Comparison of ENCODE assay signal across 18 mouse cellular contexts in the genomic region with DNA sequence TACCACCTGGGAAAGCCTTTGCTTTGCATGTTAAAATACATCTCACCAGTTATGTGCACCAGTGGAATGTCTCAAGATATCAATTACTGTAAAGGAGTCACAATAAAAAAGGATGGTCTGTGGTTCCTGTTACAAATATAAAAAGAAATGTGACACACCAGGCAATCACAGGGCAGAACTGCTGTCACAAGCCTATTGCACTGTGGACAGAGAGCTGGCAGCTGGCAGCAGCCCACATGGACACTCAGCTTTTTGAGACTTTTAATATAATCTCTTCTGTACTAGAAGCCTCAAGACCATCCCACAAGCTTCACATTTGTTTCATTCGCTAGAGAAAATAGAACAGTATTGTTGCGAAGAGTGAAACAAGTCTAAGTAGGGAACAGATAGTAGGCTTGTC.
DNase-seq lines count a peak whose midpoint lies in the region; ATAC-seq and TF ChIP-seq lines count a peak whose summit lies in the region.
"Had no signal": no experiment of that assay in that cellular context is flagged by ENCODE, and none has a peak within 500 bp of the region (broad histone marks: within the 10 kb centered on the region; RNA-seq: fewer than 3 reads in every experiment).

No protein-coding gene starts in this region.

- DNase-seq in kidney, postnatal 0 days (ENCODE audit: low spot score), result peak; percentile 32
- DNase-seq in kidney, adult 8-10 months, result no peak
- DNase-seq in brain, adult 2 months (ENCODE audit: low read depth, low spot score), result peak; percentile 3
- no peak for DNase-seq in layer of hippocampus, postnatal 36 days
- DNase-seq: adrenal gland, adult 2 months; adrenal gland, postnatal 10 days; adrenal gland, postnatal 25 days; cerebellum, adult 11-12 months; cerebellum, adult 2 months; cerebellum, adult 9-10 months; cerebellum, postnatal 10 days; cerebellum, postnatal 25 days; forebrain, postnatal 0 days had no signal

- no peaks in the 10 kb centered on the region for H3K79me2 ChIP-seq in myocyte (ENCODE audit: control insufficient read depth, insufficient read depth)

- no peak overlapping the region for H3K27ac ChIP-seq in kidney, postnatal 0 days
- H3K27ac ChIP-seq: embryonic facial prominence, embryonic 10.5 days; embryonic facial prominence, embryonic 12.5 days; forebrain, embryonic 13.5 days; forebrain, embryonic 15.5 days had no signal

- H3ac ChIP-seq in myocyte (ENCODE audit: control insufficient read depth, insufficient read length), result no peak overlapping the region

- H3K9me3 ChIP-seq in kidney, postnatal 0 days (replicated peaks; ENCODE audit: low read length), result no peaks in the 10 kb centered on the region
- H3K9me3 ChIP-seq: embryonic facial prominence, embryonic 10.5 days; embryonic facial prominence, embryonic 12.5 days; forebrain, embryonic 13.5 days; forebrain, embryonic 15.5 days had no signal

- no peaks in the 10 kb centered on the region for H3K4me1 ChIP-seq in kidney, postnatal 0 days (replicated peaks; ENCODE audit: insufficient read depth, low read length)
- H3K4me1 ChIP-seq: embryonic facial prominence, embryonic 10.5 days; embryonic facial prominence, embryonic 12.5 days; forebrain, embryonic 13.5 days; forebrain, embryonic 15.5 days had no signal

- no peak for TF ChIP-seq POLR2A in myocyte (IDR thresholded peaks at IDR 0.05; ENCODE audit: insufficient read length, low read depth)

- no peak for ATAC-seq in kidney, postnatal 0 days (replicated peaks; ENCODE audit: low FRiP score, low read depth)
- ATAC-seq: forebrain, embryonic 13.5 days; forebrain, embryonic 15.5 days; forebrain, postnatal 0 days had no signal

- no peak overlapping the region for H3K9ac ChIP-seq in kidney, postnatal 0 days (ENCODE audit: low read depth, low read length)
- H3K9ac ChIP-seq: embryonic facial prominence, embryonic 12.5 days; forebrain, embryonic 13.5 days; forebrain, embryonic 15.5 days; forebrain, postnatal 0 days had no signal

- TF ChIP-seq CTCF in kidney, postnatal 0 days (IDR thresholded peaks at IDR 0.05; ENCODE audit: low read depth), result no peak

- no peak overlapping the region for H3K4me2 ChIP-seq in kidney, postnatal 0 days (ENCODE audit: low read length)
- H3K4me2 ChIP-seq in myocyte (ENCODE audit: low read depth), result no peak overlapping the region
- H3K4me2 ChIP-seq: embryonic facial prominence, embryonic 12.5 days; forebrain, embryonic 13.5 days; forebrain, embryonic 15.5 days had no signal

- no peaks in the 10 kb centered on the region for H3K36me3 ChIP-seq in kidney, postnatal 0 days (ENCODE audit: insufficient read depth, low read length)
- H3K36me3 ChIP-seq in myocyte (ENCODE audit: control insufficient read depth, insufficient read depth), result no peaks in the 10 kb centered on the region
- H3K36me3 ChIP-seq: embryonic facial prominence, embryonic 10.5 days; embryonic facial prominence, embryonic 12.5 days; forebrain, embryonic 15.5 days had no signal

- H3K27me3 ChIP-seq in kidney, postnatal 0 days (ENCODE audit: insufficient read depth, low read length), result no peaks in the 10 kb centered on the region
- H3K27me3 ChIP-seq in myocyte (ENCODE audit: control insufficient read depth, insufficient read depth, insufficient read length), result no peaks in the 10 kb centered on the region
- H3K27me3 ChIP-seq: embryonic facial prominence, embryonic 12.5 days; forebrain, embryonic 13.5 days; forebrain, embryonic 15.5 days had no signal

- no peak overlapping the region for H3K4me3 ChIP-seq in kidney, postnatal 0 days (replicated peaks; ENCODE audit: low read depth, low read length)
- no peak overlapping the region for H3K4me3 ChIP-seq in myocyte
- H3K4me3 ChIP-seq: embryonic facial prominence, embryonic 10.5 days; embryonic facial prominence, embryonic 12.5 days; forebrain, embryonic 13.5 days; forebrain, embryonic 15.5 days had no signal

- WGBS in kidney, postnatal 0 days, result 85% methylated on average over 2 of the region's 2 CpGs

TF ChIP-seq in myocyte, 11 proteins besides CTCF, POLR2A, EP300 and RAD21:
- TF ChIP-seq POLR2AphosphoS2 (IDR thresholded peaks at IDR 0.05; ENCODE audit: insufficient read length, low read depth) (no peak), TCF12 (IDR thresholded peaks at IDR 0.05; ENCODE audit: insufficient read depth, poor library complexity, severe bottlenecking) (peak; percentile 20), MYOD1 (IDR thresholded peaks at IDR 0.05; ENCODE audit: control insufficient read depth in 1 of 3, insufficient read length in 2 of 3, low read depth in 2 of 3) (peak in 2 of 3 experiments; percentile 68 to 78), CEBPB (IDR thresholded peaks at IDR 0.05; ENCODE audit: insufficient read depth, poor library complexity, severe bottlenecking) (peak; percentile 33; the same call in 1 of the 2 replicates), MYOG (IDR thresholded peaks at IDR 0.05; ENCODE audit: control insufficient read depth in 1 of 3, insufficient read depth in 1 of 3, insufficient read length in 2 of 3, low read depth in 2 of 3) (peak in 1 of 3 experiments; percentile 66)

Comparison
In these comparisons a context has a peak if more than half of its experiments do, and no peak if none do; other contexts are left out.
1. DNase-seq: peak in kidney, postnatal 0 days (single experiment) and brain, adult 2 months (single experiment); none in kidney, adult 8-10 months (0 of 2) and layer of hippocampus, postnatal 36 days (0 of 2).